25 mouse cellular contexts compared by ENCODE assay signal in the genomic region with DNA sequence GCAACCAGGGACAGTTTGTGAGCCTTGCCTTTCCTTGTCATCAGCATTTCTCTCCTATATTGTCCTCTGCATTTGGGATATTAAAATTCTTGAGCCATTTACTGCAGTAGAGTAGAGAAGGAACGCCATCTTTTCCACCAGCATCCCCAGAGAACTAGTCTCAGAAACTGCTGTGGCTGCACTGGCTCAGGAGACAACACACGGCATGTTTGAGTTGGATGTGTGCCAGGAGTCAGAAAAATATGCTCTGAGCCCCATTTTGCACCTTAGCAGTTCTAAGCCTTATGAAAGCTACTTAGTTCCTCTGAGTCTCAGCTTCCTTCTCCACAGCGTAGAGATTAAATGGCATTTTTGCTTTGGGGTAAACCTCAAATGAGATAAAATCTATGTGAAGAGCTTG. TPM values are rescaled to one million over a fixed set of nuclear protein-coding genes. Genes with fewer than 3 reads are reported as not detected.
DNase-seq lines count a peak whose midpoint lies in the region; ATAC-seq lines count a peak whose summit lies in the region.
"Had no signal": no experiment of that assay in that cellular context is flagged by ENCODE, and none has a peak within 500 bp of the region (broad histone marks: within the 10 kb centered on the region; RNA-seq: fewer than 3 reads in every experiment).

No protein-coding gene starts in this region.

- peak overlapping the region; percentile 58 for H3K4me2 ChIP-seq in neural tube, embryonic 12.5 days (replicated peaks)
- peak overlapping the region; percentile 57 for H3K4me2 ChIP-seq in hindbrain, embryonic 16.5 days (ENCODE audit: low read length)
- H3K4me2 ChIP-seq: embryonic facial prominence, embryonic 15.5 days; heart, embryonic 15.5 days had no signal

- H3K4me1 ChIP-seq in neural tube, embryonic 12.5 days = peaks cover 9% of the 10 kb centered on the region
- H3K4me1 ChIP-seq in hindbrain, embryonic 16.5 days (ENCODE audit: control insufficient read depth, insufficient read depth, low read depth, low read length) = peaks cover 24% of the 10 kb centered on the region

- WGBS in neural tube, embryonic 12.5 days = 73% methylated on average over 3 of the region's 3 CpGs
- 46% methylated on average over 3 of the region's 3 CpGs for WGBS in hindbrain, embryonic 16.5 days

- no peak overlapping the region for H3K27ac ChIP-seq in neural tube, embryonic 12.5 days
- no peak overlapping the region for H3K27ac ChIP-seq in hindbrain, embryonic 16.5 days (ENCODE audit: low read depth, low read length)
- H3K27ac ChIP-seq: embryonic facial prominence, embryonic 15.5 days; heart, embryonic 15.5 days; stomach, postnatal 0 days had no signal

- no peak overlapping the region for H3K9ac ChIP-seq in neural tube, embryonic 12.5 days
- H3K9ac ChIP-seq in hindbrain, embryonic 16.5 days (ENCODE audit: low read depth, low read length) = no peak overlapping the region
- H3K9ac ChIP-seq: embryonic facial prominence, embryonic 15.5 days; heart, embryonic 15.5 days had no signal

- no peaks in the 10 kb centered on the region for H3K9me3 ChIP-seq in neural tube, embryonic 12.5 days
- H3K9me3 ChIP-seq in hindbrain, embryonic 16.5 days (ENCODE audit: control insufficient read depth, low read length) = no peaks in the 10 kb centered on the region
- H3K9me3 ChIP-seq: embryonic facial prominence, embryonic 15.5 days; G1E; heart, embryonic 15.5 days; megakaryocyte, embryonic 14.5 days had no signal

- H3K4me3 ChIP-seq in neural tube, embryonic 12.5 days = no peak overlapping the region
- H3K4me3 ChIP-seq in hindbrain, embryonic 16.5 days (ENCODE audit: low read length) = peak overlapping the region; percentile 42
- H3K4me3 ChIP-seq: embryonic facial prominence, embryonic 15.5 days; heart, embryonic 15.5 days; megakaryocyte, embryonic 14.5 days had no signal

- ATAC-seq in neural tube, embryonic 12.5 days (ENCODE audit: low FRiP score, low read depth) = no peak
- no peak for ATAC-seq in hindbrain, embryonic 16.5 days
- no peak for ATAC-seq in inflammation-experienced regulatory T-cells, adult 6 months
- ATAC-seq: intestine, postnatal 0 days had no signal

- peak; percentile 60 for DNase-seq in heart, adult 11 months
- no peak for DNase-seq in heart, postnatal 36 days
- no peak for DNase-seq in neural tube, embryonic 10.5 days (ENCODE audit: extremely low spot score, low spot score)
- DNase-seq in thymus, postnatal 36 days = no peak
- DNase-seq: adrenal gland, postnatal 14 days; cerebellum, postnatal 36 days; gastrocnemius, postnatal 36 days; kidney, postnatal 4 days; right cerebral cortex, adult 18-20 months; spleen, adult 18-20 months had no signal

- intact Hi-C loops in heart, postnatal 36 days (cut with DNase I) = no loop called here

- H3K27me3 ChIP-seq in neural tube, embryonic 12.5 days (replicated peaks) = no peaks in the 10 kb centered on the region
- no peaks in the 10 kb centered on the region for H3K27me3 ChIP-seq in hindbrain, embryonic 16.5 days (replicated peaks; ENCODE audit: control insufficient read depth, insufficient read depth, low read length)
- H3K27me3 ChIP-seq: embryonic facial prominence, embryonic 15.5 days; heart, embryonic 15.5 days had no signal

- H3K36me3 ChIP-seq in neural tube, embryonic 12.5 days = peaks cover 4% of the 10 kb centered on the region; the same call in 1 of the 2 replicates
- H3K36me3 ChIP-seq in hindbrain, embryonic 16.5 days (ENCODE audit: control insufficient read depth, insufficient read depth, low read length) = 0 out of 2 replicates have a peak, but pooled peaks cover 3% of the 10 kb centered on the region
- H3K36me3 ChIP-seq: embryonic facial prominence, embryonic 15.5 days; G1E; heart, embryonic 15.5 days had no signal

RNA-seq across cellular contexts. Expression of a gene that starts 2.2 kb away (rescaled TPM):
- not detected for total RNA-seq in heart, postnatal 36 days (2021)
- polyA plus RNA-seq in neural tube, embryonic 12.5 days (2016; fragmentation: Nextera tagmentation; extraction: Ambion mirVana) = 36.4 and 39.6 TPM in 2 replicates
- 93.8 and 96.3 TPM in 2 replicates for polyA plus RNA-seq in hindbrain, embryonic 16.5 days (2015; fragmentation: Nextera tagmentation; extraction: Ambion mirVana)
- polyA plus RNA-seq in inflammation-experienced regulatory T-cells, adult 6 months (2017; shearing (Covaris generic)) = under 1 TPM in 1 of 3 experiments, not detected in 2; 0.68 TPM
- total RNA-seq: G1E; gastrocnemius, postnatal 36 days; liver, adult 2 months had no signal
- polyA plus RNA-seq: G1E had no signal

RNA-seq across cellular contexts. Expression of a gene that starts 18.7 kb away (rescaled TPM):
- not detected for total RNA-seq in heart, postnatal 36 days (2021)
- not detected in 2 replicates for polyA plus RNA-seq in neural tube, embryonic 12.5 days (2016; fragmentation: Nextera tagmentation; extraction: Ambion mirVana)
- polyA plus RNA-seq in hindbrain, embryonic 16.5 days (2015; fragmentation: Nextera tagmentation; extraction: Ambion mirVana) = not detected in 2 replicates
- not detected for polyA plus RNA-seq in inflammation-experienced regulatory T-cells, adult 6 months (2017; shearing (Covaris generic))
- total RNA-seq: adrenal gland, postnatal 14 days; G1E; gastrocnemius, postnatal 36 days; left cerebral cortex, postnatal 14 days; liver, adult 2 months; neutrophil, adult 5-6 weeks had no signal
- polyA plus RNA-seq: embryonic facial prominence, embryonic 15.5 days; frontal cortex, adult 2 months; G1E; heart, embryonic 15.5 days; intestine, postnatal 0 days; liver, adult 2 months; lung, embryonic 16.5 days; stomach, postnatal 0 days; urinary bladder, adult 2 months had no signal

RNA-seq across cellular contexts. Expression of a gene that starts 23.2 kb away (rescaled TPM):
- total RNA-seq in heart, postnatal 36 days (2021) = 1 to 10 TPM; 5.7 to 7.2 TPM
- 44.0 and 44.8 TPM in 2 replicates for polyA plus RNA-seq in neural tube, embryonic 12.5 days (2016; fragmentation: Nextera tagmentation; extraction: Ambion mirVana)
- polyA plus RNA-seq in hindbrain, embryonic 16.5 days (2015; fragmentation: Nextera tagmentation; extraction: Ambion mirVana) = 68.9 and 71.9 TPM in 2 replicates
- 100 to 1,000 TPM; 154 to 182 (median 170) TPM for polyA plus RNA-seq in inflammation-experienced regulatory T-cells, adult 6 months (2017; shearing (Covaris generic))

RNA-seq across cellular contexts. Expression of a gene that starts 36.9 kb away (rescaled TPM):
- 1 to 10 TPM; 6.1 to 7.3 TPM for total RNA-seq in heart, postnatal 36 days (2021)
- 27.3 and 30.0 TPM in 2 replicates for polyA plus RNA-seq in neural tube, embryonic 12.5 days (2016; fragmentation: Nextera tagmentation; extraction: Ambion mirVana)
- 47.7 and 50.0 TPM in 2 replicates for polyA plus RNA-seq in hindbrain, embryonic 16.5 days (2015; fragmentation: Nextera tagmentation; extraction: Ambion mirVana)
- 10 to 100 TPM in 2 of 3 experiments, 1 to 10 TPM in 1; 6.4 to 19.9 (median 17.5) TPM for polyA plus RNA-seq in inflammation-experienced regulatory T-cells, adult 6 months (2017; shearing (Covaris generic))

RNA-seq across cellular contexts. Expression of a gene that starts 45.6 kb away (rescaled TPM):
- total RNA-seq in heart, postnatal 36 days (2021) = 10 to 100 TPM; 34.4 to 64.4 TPM
- polyA plus RNA-seq in neural tube, embryonic 12.5 days (2016; fragmentation: Nextera tagmentation; extraction: Ambion mirVana) = 20.3 and 20.6 TPM in 2 replicates
- 18.0 TPM in 2 replicates for polyA plus RNA-seq in hindbrain, embryonic 16.5 days (2015; fragmentation: Nextera tagmentation; extraction: Ambion mirVana)
- polyA plus RNA-seq in inflammation-experienced regulatory T-cells, adult 6 months (2017; shearing (Covaris generic)) = not detected
- total RNA-seq: neutrophil, adult 5-6 weeks had no signal
- polyA plus RNA-seq: G1E had no signal

Comparison
In these comparisons a context has a peak if more than half of its experiments do, and no peak if none do; other contexts are left out.
1. RNA of a gene that starts 2.2 kb away (polyA plus RNA-seq): 93.8 to 96.3 TPM in hindbrain, embryonic 16.5 days and 36.4 to 39.6 TPM in neural tube, embryonic 12.5 days; 0.68 TPM in inflammation-experienced regulatory T-cells, adult 6 months; every median in the first group is over 10 times any median in the second.